Mouse (Mus musculus) CH12.LX (cell line): Measurements from ENCODE around the gene Vgll2. TPM values are rescaled to one million over a fixed set of nuclear protein-coding genes. Genes with fewer than 3 reads are reported as not detected.

ENCODE experiments used
- DNase-seq: peaks from one replicate; pipeline ENCODE4 v3.0.0-alpha.2; 2013; ENCODE audit errors: extremely low read depth
- H3K27ac ChIP-seq: 2 replicates; pipeline ENCODE4 v1.5.1; 2012; ENCODE audit warnings: low read depth, mild to moderate bottlenecking, control low read depth, moderate library complexity; ENCODE audit not compliant: insufficient read depth
- H3K27me3 ChIP-seq: replicated peaks from 2 replicates; pipeline ENCODE3; 2012; ENCODE audit warnings: inconsistent platforms
- H3K36me3 ChIP-seq, 2 experiments: replicated peaks in 1 of 2; 2 replicates each; pipeline versions ENCODE3 to v1.6.1; 2012; ENCODE audit warnings: inconsistent platforms in 1 of 2, low read length in 1 of 2, mild to moderate bottlenecking in 1 of 2, mixed read lengths in 1 of 2, moderate library complexity in 1 of 2; ENCODE audit not compliant: control insufficient read depth in 1 of 2, insufficient read depth in 1 of 2
- H3K4me1 ChIP-seq, 2 experiments: 2 replicates each; pipeline ENCODE4 v1.6.1; 2012; ENCODE audit warnings: inconsistent platforms in 1 of 2, moderate library complexity in 1 of 2; ENCODE audit not compliant: insufficient read depth in 2 of 2, control insufficient read depth in 1 of 2
- H3K4me2 ChIP-seq: 2 replicates; pipeline ENCODE4 v1.6.1; 2012; ENCODE audit warnings: low read depth, mild to moderate bottlenecking, control low read depth; ENCODE audit not compliant: poor library complexity, insufficient read depth, severe bottlenecking
- H3K4me3 ChIP-seq, 3 experiments: fragments of 150-350 bp in 1 of 3; sonication (generic) in 1 of 3; replicated peaks in 1 of 3; 2 replicates each; pipeline versions ENCODE3 to v1.5.1; 2011 to 2012; ENCODE audit warnings: low read depth in 2 of 3, low read length in 2 of 3, mild to moderate bottlenecking in 2 of 3, moderate library complexity in 2 of 3, control low read depth in 1 of 3, improper control_type of control experiment in 1 of 3, inconsistent platforms in 1 of 3, mixed read lengths in 1 of 3; ENCODE audit not compliant: poor library complexity in 1 of 3
- H3K79me2 ChIP-seq: replicated peaks from 2 replicates; pipeline ENCODE4 v1.6.1; 2012; ENCODE audit warnings: mild to moderate bottlenecking, moderate library complexity; ENCODE audit not compliant: control insufficient read depth, poor library complexity, insufficient read depth, severe bottlenecking; ENCODE audit errors: extremely low read depth
- H3K9ac ChIP-seq: 2 replicates; pipeline ENCODE4 v1.6.1; 2012; ENCODE audit warnings: low read depth, mild to moderate bottlenecking, control low read depth, moderate library complexity; ENCODE audit not compliant: insufficient read depth
- H3K9me3 ChIP-seq: replicated peaks from 2 replicates; pipeline ENCODE3; 2012; ENCODE audit warnings: low read length, inconsistent platforms, mixed read lengths
- ELF1 ChIP-seq: IDR thresholded peaks from 2 replicates; pipeline ENCODE4 v1.6.1; 2014; ENCODE audit warnings: low read depth, mild to moderate bottlenecking, inconsistent platforms, low read length, improper control_type of control experiment
- KAT2A ChIP-seq: IDR thresholded peaks from 2 replicates; pipeline ENCODE4 v1.6.1; 2012; ENCODE audit warnings: low read length, improper control_type of control experiment, inconsistent platforms; ENCODE audit not compliant: insufficient replicate concordance
- MEF2A ChIP-seq: IDR thresholded peaks from 2 replicates; pipeline ENCODE4 v1.6.1; 2014; ENCODE audit warnings: low read depth, mild to moderate bottlenecking, inconsistent platforms, low read length, improper control_type of control experiment, borderline replicate concordance
- MXI1 ChIP-seq: IDR thresholded peaks from 2 replicates; pipeline ENCODE4 v1.6.1; 2011; ENCODE audit warnings: mild to moderate bottlenecking, low read depth, low read length, improper control_type of control experiment
- NELFE ChIP-seq: IDR thresholded peaks from 2 replicates; pipeline ENCODE4 v1.6.1; 2011; ENCODE audit warnings: low read depth, low read length, improper control_type of control experiment
- NRF1 ChIP-seq: IDR thresholded peaks from 2 replicates; pipeline ENCODE4 v1.6.1; 2014; ENCODE audit warnings: low read depth, mild to moderate bottlenecking, inconsistent platforms, low read length, improper control_type of control experiment, moderate library complexity
- RAD21 ChIP-seq: IDR thresholded peaks from 2 replicates; pipeline ENCODE4 v1.6.1; 2011; ENCODE audit warnings: low read depth, mild to moderate bottlenecking, low read length, improper control_type of control experiment, moderate library complexity
- RCOR1 ChIP-seq: conservative IDR thresholded peaks from 2 replicates; pipeline ENCODE4 v1.6.1; 2012; ENCODE audit warnings: low read depth, mild to moderate bottlenecking, inconsistent platforms, low read length, improper control_type of control experiment
- TBP ChIP-seq: conservative IDR thresholded peaks from 2 replicates; pipeline ENCODE4 v1.6.1; 2011; ENCODE audit warnings: low read depth, low read length, improper control_type of control experiment
- UBTF ChIP-seq: IDR thresholded peaks from 2 replicates; pipeline ENCODE4 v1.6.1; 2012; ENCODE audit warnings: low read depth, mild to moderate bottlenecking, inconsistent platforms, low read length, improper control_type of control experiment, moderate library complexity
- ZC3H11A ChIP-seq: IDR thresholded peaks from 2 replicates; pipeline ENCODE4 v1.6.1; 2012; ENCODE audit warnings: low read depth, mild to moderate bottlenecking, inconsistent platforms, low read length, improper control_type of control experiment
- ZKSCAN1 ChIP-seq: IDR thresholded peaks from 2 replicates; pipeline ENCODE4 v1.6.1; 2012; ENCODE audit warnings: low read depth, inconsistent platforms, low read length, improper control_type of control experiment, borderline replicate concordance
- dilution Hi-C: fragments of 300-500 bp; cut with MboI; formaldehyde crosslinking; loops from 2 replicates; pipeline ENCODE4 v1.14.3; 2020; ENCODE audit warnings: low sequenced_read_pairs; ENCODE audit not compliant: extremely low pct_unique_long_range_greater_than_20kb, extremely low pct_ligation_motif_present
- in situ Hi-C: fragments of 300-500 bp; cut with MboI; formaldehyde crosslinking; loops from 3 replicates; pipeline ENCODE4 v1.14.3; 2019; ENCODE audit warnings: low sequenced_read_pairs, low pct_ligation_motif_present, low pct_unique_long_range_greater_than_20kb, mixed read lengths
- polyA plus RNA-seq: library from polyadenylated mRNA; unstranded; fragments of >175 nt; gene quantifications from 2 replicates; pipeline ENCODE4 v1.2.1, GENCODE M21; 2012; ENCODE audit warnings: low read depth; ENCODE audit not compliant: insufficient read length
- total RNA-seq, 2 experiments: library from RNA; depleted of rRNA; stranded (reverse); fragments of 300-350 nt in 1 of 2; fragments of >200 nt in 1 of 2; gene quantifications; 2 replicates each; pipeline ENCODE4 v1.2.3; 2012 to 2014

The Vgll2 gene
- total and polyA plus RNA-seq, 3 experiments: not detected

DNA sequence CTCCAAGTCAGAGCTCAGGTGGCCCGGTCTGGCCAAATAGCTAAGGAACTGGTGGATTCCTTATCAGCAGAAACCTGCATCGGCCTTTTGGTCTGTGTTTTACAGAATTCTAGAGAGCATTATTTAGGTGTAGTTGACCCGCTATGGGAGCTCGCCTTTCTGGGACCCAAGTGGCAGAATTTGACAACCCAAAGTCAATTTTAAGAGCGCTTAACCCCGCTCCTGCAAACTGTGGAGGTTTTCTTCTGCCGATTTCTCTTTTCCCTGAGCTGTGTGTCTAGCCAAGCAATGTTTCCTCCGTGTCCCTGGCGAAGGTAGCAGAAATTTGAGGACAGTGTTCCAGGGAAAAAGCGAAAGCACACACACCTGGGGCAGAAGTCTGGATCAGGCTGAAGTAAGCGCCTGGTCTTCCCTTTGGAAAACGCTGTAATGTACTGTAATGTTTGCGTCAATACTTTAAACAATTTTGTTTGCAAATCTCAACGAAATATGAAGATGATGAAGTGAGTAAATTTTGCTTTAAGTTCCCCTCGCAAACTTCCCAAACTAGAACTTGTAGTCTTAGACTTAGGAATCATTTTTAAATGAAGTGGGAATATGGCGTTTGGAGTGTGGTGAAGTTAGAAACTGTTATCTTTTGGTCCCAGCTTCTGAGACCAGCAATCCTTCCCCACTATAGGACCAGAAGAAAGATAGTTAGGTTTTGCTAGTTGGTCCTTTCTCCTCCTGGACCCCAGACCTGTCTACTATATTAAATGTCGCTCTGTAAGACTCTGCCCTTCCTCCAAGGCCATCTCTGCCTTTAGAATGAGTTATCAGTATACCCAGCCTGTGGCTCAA, 1.1 kb downstream of the Vgll2 start:
- no peaks in the 10 kb centered on the region for H3K27me3 ChIP-seq
- no peaks in the 10 kb centered on the region for H3K4me1 ChIP-seq
- no peaks in the 10 kb centered on the region for H3K36me3 ChIP-seq
- H3K9me3 ChIP-seq: peaks cover 9% of the 10 kb centered on the region
- H3K79me2 ChIP-seq: no peaks in the 10 kb centered on the region
- dilution Hi-C loops (no loop called here), in situ Hi-C loops (no loop called here)
- TF ChIP-seq ELF1 (no peak), NELFE (no peak), NRF1 (no peak), KAT2A (no peak)
- no peak for DNase-seq
- H3K4me3 ChIP-seq: no peak overlapping the region
- H3K9ac ChIP-seq: no peak overlapping the region
- H3K4me2 ChIP-seq: no peak overlapping the region
- no peak overlapping the region for H3K27ac ChIP-seq

DNA sequence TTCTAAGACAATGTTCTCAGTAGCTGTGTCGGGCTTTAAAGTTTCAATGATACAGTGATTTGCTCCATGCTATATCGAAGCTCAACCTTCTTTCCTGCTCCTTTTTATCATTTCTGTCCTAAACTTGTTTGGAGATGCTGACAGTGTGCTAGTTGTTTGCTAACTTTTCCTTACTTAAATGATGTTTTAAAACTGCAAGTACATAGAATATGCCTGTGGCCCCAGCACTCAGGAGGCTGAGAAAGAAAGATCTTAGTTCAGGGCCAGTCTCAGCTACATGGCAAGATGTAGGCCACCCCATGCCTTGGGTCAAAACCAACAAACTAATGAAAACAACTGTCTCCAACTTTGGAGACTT, 1.7 kb downstream of the Vgll2 start:
- no peaks in the 10 kb centered on the region for H3K36me3 ChIP-seq
- in situ Hi-C loops: no loop called here
- H3K79me2 ChIP-seq: no peaks in the 10 kb centered on the region
- no peak overlapping the region for H3K4me2 ChIP-seq
- H3K4me1 ChIP-seq: no peaks in the 10 kb centered on the region
- no peak overlapping the region for H3K9ac ChIP-seq
- H3K4me3 ChIP-seq: no peak overlapping the region
- no peak overlapping the region for H3K27ac ChIP-seq
- H3K27me3 ChIP-seq: no peaks in the 10 kb centered on the region
- TF ChIP-seq ZC3H11A: no peak
- peaks cover 9% of the 10 kb centered on the region for H3K9me3 ChIP-seq
- dilution Hi-C loops: no loop called here
- no peak for DNase-seq

DNA sequence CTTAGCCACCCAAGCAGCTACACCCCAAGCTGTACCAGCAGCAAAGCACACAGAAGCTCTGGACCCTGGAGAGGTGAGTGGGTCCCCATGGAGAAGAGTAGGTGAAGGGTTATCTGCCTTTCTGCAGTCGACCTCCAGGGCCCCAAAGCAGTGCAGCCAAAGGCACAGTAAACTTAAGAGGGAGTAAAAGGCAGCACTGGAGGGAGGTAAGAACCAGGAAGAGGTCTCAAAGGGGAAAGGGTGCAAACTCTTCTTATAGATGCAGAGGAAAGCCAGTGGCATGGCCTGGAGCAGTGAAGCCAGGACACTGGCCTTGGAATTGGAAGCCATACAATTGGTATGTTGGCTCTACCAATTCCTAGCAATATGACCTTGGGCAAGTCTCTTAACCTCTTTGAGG, 3.0 kb downstream of the Vgll2 start:
- DNase-seq: no peak
- Histone ChIP-seq H3K27me3 (no peaks in the 10 kb centered on the region), H3K4me3 (no peak overlapping the region), H3K9me3 (peaks cover 9% of the 10 kb centered on the region), H3K9ac (no peak overlapping the region), H3K4me2 (no peak overlapping the region), H3K79me2 (no peaks in the 10 kb centered on the region), H3K36me3 (no peaks in the 10 kb centered on the region), H3K27ac (no peak overlapping the region), H3K4me1 (no peaks in the 10 kb centered on the region)
- in situ Hi-C loops (no loop called here), dilution Hi-C loops (no loop called here)
- TF ChIP-seq ZKSCAN1: no peak
- no peak for TF ChIP-seq UBTF
- no peak for TF ChIP-seq RCOR1
- TF ChIP-seq ZC3H11A: no peak
- TF ChIP-seq TBP: no peak
- no peak for TF ChIP-seq MEF2A
- TF ChIP-seq RAD21: no peak
- TF ChIP-seq MXI1: no peak
